Mouse (Mus musculus) intestine, embryonic 15.5 days (tissue): ENCODE results near the gene Gbx2. TPM values are rescaled to one million over a fixed set of nuclear protein-coding genes. Genes with fewer than 3 reads are reported as not detected.
A peak's percentile ranks its signal among the peaks of the same experiment; 100 is the strongest.

Experiments used
- ATAC-seq: fragments of 200-750 bp; cut with Nextera tagmentation; 2 replicates; pipeline ENCODE4 v1.8.0; 2017; ENCODE audit warnings: moderate TSS enrichment, moderate library complexity
- H3K27ac ChIP-seq: fragments of 300-500 bp; sonication (generic); 2 replicates; pipeline ENCODE4 v1.5.1; 2015; ENCODE audit warnings: mild to moderate bottlenecking, inconsistent platforms
- H3K27me3 ChIP-seq: fragments of 300-500 bp; sonication (generic); replicated peaks from 2 replicates; pipeline ENCODE4 v1.6.1; 2015; ENCODE audit warnings: inconsistent platforms
- H3K36me3 ChIP-seq: fragments of 300-500 bp; sonication (generic); 2 replicates; pipeline ENCODE4 v1.6.1; 2015; ENCODE audit warnings: inconsistent platforms
- H3K4me1 ChIP-seq: fragments of 300-500 bp; sonication (generic); replicated peaks from 2 replicates; pipeline ENCODE4 v1.6.1; 2015; ENCODE audit warnings: inconsistent platforms
- H3K4me2 ChIP-seq: fragments of 300-500 bp; sonication (generic); replicated peaks from 2 replicates; pipeline ENCODE4 v1.6.1; 2015; ENCODE audit warnings: mild to moderate bottlenecking, inconsistent platforms
- H3K4me3 ChIP-seq: fragments of 300-500 bp; sonication (generic); replicated peaks from 2 replicates; pipeline ENCODE4 v1.5.1; 2015; ENCODE audit warnings: inconsistent platforms
- H3K9ac ChIP-seq: fragments of 300-500 bp; sonication (generic); 2 replicates; pipeline ENCODE4 v1.6.1; 2015; ENCODE audit warnings: inconsistent platforms
- H3K9me3 ChIP-seq: fragments of 300-500 bp; sonication (generic); 2 replicates; pipeline ENCODE4 v1.6.1; 2016; ENCODE audit warnings: inconsistent platforms
- WGBS: fragments of 180-500 bp; shearing (Covaris S2); methylation state at CpG from one replicate; pipeline ENCODE4 v1.1.7; 2015; 5-methylcytosine and 5-hydroxymethylcytosine counted together
- polyA plus RNA-seq: library from polyadenylated mRNA; unstranded; fragments of >200 nt; fragmentation: Nextera tagmentation; extraction: Ambion mirVana; gene quantifications from 2 replicates; pipeline ENCODE4 v1.2.1, GENCODE M21; 2015

Gbx2 gene
- polyA plus RNA-seq, 1 experiment from 2014 or later = 0.15 TPM

DNA sequence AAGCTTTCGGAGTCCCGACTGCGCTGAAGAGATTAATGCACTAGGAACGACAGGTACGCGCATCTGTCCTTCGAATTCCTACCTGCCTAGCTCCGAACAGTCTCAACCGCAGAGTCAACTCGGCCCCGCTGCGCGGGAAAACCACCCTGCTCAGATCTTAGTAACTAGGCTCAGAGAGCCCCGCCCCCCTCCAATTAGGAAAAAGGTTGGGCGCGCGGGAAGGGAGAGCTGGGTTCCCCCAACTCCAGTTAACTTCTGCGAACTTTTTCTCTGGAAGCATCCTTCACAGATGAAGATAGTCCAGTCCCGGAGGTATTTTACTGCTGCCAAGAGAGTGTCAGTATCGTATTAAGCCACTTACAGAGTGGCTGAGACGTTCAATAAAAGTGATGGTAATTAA lies 2.8 kb upstream of the Gbx2 start:
- 2% methylated on average over 21 of the region's 21 CpGs for WGBS
- H3K36me3 ChIP-seq = no peaks in the 10 kb centered on the region
- H3K27me3 ChIP-seq = peaks cover 88% of the 10 kb centered on the region
- no peak overlapping the region for H3K9ac ChIP-seq
- ATAC-seq = no peak
- peaks cover 23% of the 10 kb centered on the region for H3K4me1 ChIP-seq
- no peak overlapping the region for H3K4me3 ChIP-seq
- no peak overlapping the region for H3K4me2 ChIP-seq
- H3K9me3 ChIP-seq = no peaks in the 10 kb centered on the region
- no peak overlapping the region for H3K27ac ChIP-seq

DNA sequence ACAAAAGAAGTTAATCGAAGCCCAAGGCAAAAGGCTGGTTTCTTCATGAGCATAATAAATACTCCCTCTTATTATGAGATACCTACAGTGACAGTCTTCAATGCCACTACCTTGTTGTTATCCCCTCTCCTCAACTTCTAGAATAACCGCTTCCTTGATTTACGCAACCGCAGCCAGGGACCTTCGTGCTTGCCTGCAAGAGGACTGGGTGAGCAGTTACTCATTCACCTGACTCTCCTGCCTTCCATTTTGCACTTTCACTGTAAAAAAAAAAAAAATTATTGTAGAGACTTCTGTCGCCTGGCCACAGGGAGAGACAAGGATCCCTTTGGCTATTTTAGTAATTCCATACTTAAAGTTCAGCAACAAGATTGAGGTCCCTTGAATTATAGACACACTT lies 2.0 kb upstream of the Gbx2 start:
- Histone ChIP-seq H3K36me3 (no peaks in the 10 kb centered on the region), H3K4me3 (no peak overlapping the region), H3K9me3 (no peaks in the 10 kb centered on the region), H3K9ac (no peak overlapping the region), H3K4me2 (no peak overlapping the region), H3K27ac (no peak overlapping the region), H3K27me3 (peaks cover 90% of the 10 kb centered on the region), H3K4me1 (peaks cover 23% of the 10 kb centered on the region)
- no peak for ATAC-seq
- WGBS = 12% methylated on average over 6 of the region's 6 CpGs

DNA sequence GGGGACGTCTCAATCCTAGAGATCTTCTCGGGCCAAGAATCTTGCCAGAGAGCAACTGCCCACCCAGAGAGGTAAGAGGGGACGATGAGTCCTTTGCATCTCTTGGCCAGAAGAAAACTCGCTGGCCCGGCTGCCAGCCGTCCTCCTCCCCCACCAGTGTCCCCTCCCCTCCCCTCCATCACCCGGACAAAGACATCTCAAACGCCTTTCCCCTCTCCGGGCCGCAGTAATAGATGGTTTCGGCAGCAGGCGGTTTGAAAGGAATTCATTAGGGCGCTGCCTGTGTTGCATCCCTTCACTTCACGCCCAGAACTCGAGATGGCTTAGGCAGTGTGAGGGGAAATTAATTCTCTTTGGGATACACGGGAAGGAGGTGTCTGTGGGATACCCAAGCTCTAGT lies 1.6 kb upstream of the Gbx2 start:
- no peak overlapping the region for H3K9ac ChIP-seq
- peaks cover 23% of the 10 kb centered on the region for H3K4me1 ChIP-seq
- no peak overlapping the region for H3K4me3 ChIP-seq
- ATAC-seq = no peak
- WGBS = 2% methylated on average over 16 of the region's 16 CpGs
- H3K27ac ChIP-seq = no peak overlapping the region
- H3K9me3 ChIP-seq = no peaks in the 10 kb centered on the region
- H3K27me3 ChIP-seq = peaks cover 90% of the 10 kb centered on the region
- H3K36me3 ChIP-seq = no peaks in the 10 kb centered on the region
- H3K4me2 ChIP-seq = no peak overlapping the region

- ATAC-seq = no peak
- 4% methylated on average over 19 of the region's 19 CpGs for whole genome bisulfite sequencing
- Histone ChIP-seq H3K36me3 (no peaks in the 10 kb centered on the region), H3K4me3 (no peak overlapping the region), H3K4me2 (no peak overlapping the region), H3K27me3 (peaks cover 90% of the 10 kb centered on the region), H3K9me3 (no peaks in the 10 kb centered on the region), H3K4me1 (peaks cover 25% of the 10 kb centered on the region), H3K9ac (no peak overlapping the region), H3K27ac (no peak overlapping the region)
These were observed 1.0 kb upstream of the Gbx2 start for GRCm38 (mm10) chr1:89932021-89932423.

- no peaks in the 10 kb centered on the region for H3K36me3 ChIP-seq
- no peak overlapping the region for H3K27ac ChIP-seq
- H3K4me3 ChIP-seq = peak overlapping the region; percentile 39
- H3K4me2 ChIP-seq = peak overlapping the region; percentile 88
- no peaks in the 10 kb centered on the region for H3K9me3 ChIP-seq
- peak overlapping the region; percentile 17; the same call in 1 of the 2 replicates for H3K9ac ChIP-seq
- WGBS = under 1% methylated on average over 45 of the region's 45 CpGs
- peaks cover 90% of the 10 kb centered on the region for H3K27me3 ChIP-seq
- ATAC-seq = peak; percentile 37
- H3K4me1 ChIP-seq = peaks cover 27% of the 10 kb centered on the region
These were observed 428 bp downstream of the Gbx2 start for GRCm38 (mm10) chr1:89930551-89930950.

DNA sequence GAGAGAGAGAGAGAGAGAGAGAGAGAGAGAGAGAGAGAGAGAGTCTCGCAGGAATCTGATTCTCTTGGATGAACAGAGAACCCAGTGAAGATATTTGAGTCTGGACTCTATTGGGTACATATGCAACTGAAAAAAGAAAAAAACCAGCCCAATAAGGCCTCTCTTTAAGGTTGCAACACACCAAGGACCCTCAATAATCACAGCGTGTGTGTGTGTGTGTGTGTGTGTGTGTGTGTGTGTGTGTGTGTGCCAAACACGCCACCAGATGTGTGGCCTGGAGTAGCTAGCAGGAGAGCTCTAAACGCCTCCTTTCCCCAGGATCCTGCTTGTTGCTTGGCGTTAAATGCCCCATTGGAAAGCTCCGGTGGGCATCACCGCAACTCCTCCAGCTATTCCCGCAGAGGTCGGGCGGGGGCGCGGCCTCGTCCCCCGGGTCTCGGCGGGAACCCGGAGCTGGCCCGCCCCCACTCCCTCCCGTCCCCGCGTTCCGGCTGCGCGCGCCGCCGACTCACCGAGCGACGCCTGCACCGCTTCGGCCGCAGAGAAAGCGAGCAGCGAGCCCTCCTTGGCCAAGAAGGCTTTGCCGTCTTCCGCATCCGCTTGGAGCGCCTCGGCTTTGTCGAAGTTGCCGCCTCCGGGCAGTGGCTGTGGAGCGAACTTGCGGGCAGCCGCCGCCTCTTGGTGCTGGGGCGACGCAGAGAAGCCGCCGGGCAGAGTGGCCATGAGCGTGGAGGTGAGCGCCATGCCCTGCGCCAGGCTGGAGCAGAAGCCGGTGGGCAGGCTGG lies 1.1 kb downstream of the Gbx2 start:
- Histone ChIP-seq H3K27ac (no peak overlapping the region), H3K9ac (peak overlapping the region; percentile 17; the same call in 1 of the 2 replicates), H3K36me3 (no peaks in the 10 kb centered on the region), H3K27me3 (peaks cover 92% of the 10 kb centered on the region), H3K4me3 (peak overlapping the region; percentile 39), H3K9me3 (no peaks in the 10 kb centered on the region), H3K4me1 (peaks cover 27% of the 10 kb centered on the region), H3K4me2 (peak overlapping the region; percentile 88)
- peak; percentile 9; the same call in 1 of the 2 replicates for ATAC-seq
- WGBS = under 1% methylated on average over 55 of the region's 55 CpGs

- 9% methylated on average over 6 of the region's 6 CpGs for WGBS
- Histone ChIP-seq H3K27ac (no peak overlapping the region), H3K9me3 (no peaks in the 10 kb centered on the region), H3K4me3 (no peak overlapping the region), H3K4me2 (peak overlapping the region; percentile 26), H3K27me3 (peaks cover 97% of the 10 kb centered on the region), H3K4me1 (peaks cover 27% of the 10 kb centered on the region), H3K9ac (no peak overlapping the region), H3K36me3 (no peaks in the 10 kb centered on the region)
- ATAC-seq = no peak
These were observed 1.8 kb downstream of the Gbx2 start for GRCm38 (mm10) chr1:89929181-89929580.

DNA sequence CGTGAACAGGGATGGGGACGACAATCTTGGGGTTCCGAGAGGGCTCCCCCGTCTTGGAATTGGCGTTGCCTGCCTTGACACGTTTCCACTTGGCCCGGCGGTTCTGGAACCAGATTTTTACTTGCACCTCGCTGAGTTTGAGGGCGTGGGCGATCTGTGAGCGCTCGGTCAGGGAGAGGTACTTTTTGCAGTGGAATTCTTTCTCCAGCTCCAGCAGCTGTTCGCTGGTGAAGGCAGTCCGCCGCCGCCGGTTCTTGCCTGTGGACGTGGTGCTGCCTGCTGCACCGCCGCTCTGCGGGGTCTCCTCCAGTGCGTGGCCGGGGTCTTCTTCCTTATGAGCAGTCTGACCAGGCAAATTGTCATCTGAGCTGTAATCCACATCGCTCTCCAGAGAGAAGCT lies 2.3 kb downstream of the Gbx2 start:
- Histone ChIP-seq H3K27ac (no peak overlapping the region), H3K4me1 (peaks cover 27% of the 10 kb centered on the region), H3K4me2 (peak overlapping the region; percentile 26), H3K4me3 (0 out of 2 replicates have a peak overlapping the region, but pooled peaks have one; percentile 3), H3K9me3 (no peaks in the 10 kb centered on the region), H3K27me3 (peaks cover 97% of the 10 kb centered on the region), H3K9ac (no peak overlapping the region), H3K36me3 (no peaks in the 10 kb centered on the region)
- no peak for ATAC-seq
- WGBS = 13% methylated on average over 25 of the region's 25 CpGs

DNA sequence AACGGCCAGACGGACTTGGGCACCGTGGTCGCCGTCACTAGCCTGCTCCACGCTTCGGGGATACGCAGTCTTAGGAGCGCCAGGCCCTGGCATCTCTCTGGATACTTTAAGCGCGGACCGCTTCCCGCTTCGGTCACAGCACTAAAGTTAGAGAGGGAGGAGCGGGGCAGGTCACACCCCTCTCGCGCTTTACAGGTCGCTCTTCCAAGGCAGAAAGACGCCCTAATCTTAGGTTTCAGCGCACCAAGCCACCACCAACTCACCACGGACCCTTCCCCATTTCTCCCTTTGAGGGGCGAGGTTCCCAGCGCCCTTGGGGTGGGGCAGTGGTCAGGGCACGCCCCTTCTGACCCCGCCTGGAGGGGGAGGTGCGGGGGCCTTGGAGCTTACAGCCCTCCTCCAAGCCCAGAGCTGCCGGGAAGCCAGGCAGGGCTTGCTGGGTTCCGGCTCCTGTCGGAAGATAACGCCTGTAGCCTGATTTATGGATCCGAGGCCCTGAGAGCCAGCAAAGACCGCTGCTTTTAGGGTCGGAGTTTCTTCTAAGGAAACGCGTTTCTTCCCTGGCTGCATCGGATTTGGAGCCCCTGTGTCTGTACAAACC lies 3.8 kb downstream of the Gbx2 start:
- Histone ChIP-seq H3K27ac (no peak overlapping the region), H3K27me3 (peaks cover 99% of the 10 kb centered on the region), H3K36me3 (no peaks in the 10 kb centered on the region), H3K9me3 (no peaks in the 10 kb centered on the region), H3K4me3 (peak overlapping the region; percentile 39), H3K4me2 (peak overlapping the region; percentile 75), H3K9ac (no peak overlapping the region), H3K4me1 (peaks cover 27% of the 10 kb centered on the region)
- 0 out of 2 replicates have a peak, but pooled peaks have one; percentile 29 for ATAC-seq
- WGBS = 2% methylated on average over 36 of the region's 36 CpGs

DNA sequence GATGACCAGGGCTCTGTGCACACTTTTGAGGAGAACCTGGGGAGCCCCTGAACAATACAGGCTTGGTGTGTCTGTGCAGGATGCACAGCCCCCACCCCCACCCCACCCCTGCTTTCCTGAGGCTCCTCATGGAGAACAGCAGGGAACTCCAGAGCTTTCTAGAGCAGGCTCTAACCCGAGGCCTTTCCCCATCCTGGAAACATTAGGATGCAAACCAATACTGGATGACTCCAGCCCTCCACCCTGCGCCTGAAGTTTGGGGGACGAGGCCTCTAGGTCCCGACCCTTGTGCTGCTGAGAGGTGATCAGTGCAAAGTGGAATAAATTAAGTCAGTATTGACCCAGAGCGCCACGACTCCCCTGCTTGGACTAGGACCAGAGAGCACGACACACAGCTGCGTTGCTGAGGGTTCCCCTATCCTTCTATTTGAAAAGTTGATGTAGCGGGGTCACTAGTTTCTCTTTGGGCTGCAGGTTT lies 4.4 kb downstream of the Gbx2 start:
- Histone ChIP-seq H3K4me3 (peak overlapping the region; percentile 39; the same call in 1 of the 2 replicates), H3K9me3 (no peaks in the 10 kb centered on the region), H3K4me2 (peak overlapping the region; percentile 75), H3K27ac (no peak overlapping the region), H3K36me3 (no peaks in the 10 kb centered on the region), H3K27me3 (peaks cover 99% of the 10 kb centered on the region), H3K4me1 (peaks cover 27% of the 10 kb centered on the region), H3K9ac (no peak overlapping the region)
- 29% methylated on average over 9 of the region's 9 CpGs for WGBS
- ATAC-seq = no peak

DNA sequence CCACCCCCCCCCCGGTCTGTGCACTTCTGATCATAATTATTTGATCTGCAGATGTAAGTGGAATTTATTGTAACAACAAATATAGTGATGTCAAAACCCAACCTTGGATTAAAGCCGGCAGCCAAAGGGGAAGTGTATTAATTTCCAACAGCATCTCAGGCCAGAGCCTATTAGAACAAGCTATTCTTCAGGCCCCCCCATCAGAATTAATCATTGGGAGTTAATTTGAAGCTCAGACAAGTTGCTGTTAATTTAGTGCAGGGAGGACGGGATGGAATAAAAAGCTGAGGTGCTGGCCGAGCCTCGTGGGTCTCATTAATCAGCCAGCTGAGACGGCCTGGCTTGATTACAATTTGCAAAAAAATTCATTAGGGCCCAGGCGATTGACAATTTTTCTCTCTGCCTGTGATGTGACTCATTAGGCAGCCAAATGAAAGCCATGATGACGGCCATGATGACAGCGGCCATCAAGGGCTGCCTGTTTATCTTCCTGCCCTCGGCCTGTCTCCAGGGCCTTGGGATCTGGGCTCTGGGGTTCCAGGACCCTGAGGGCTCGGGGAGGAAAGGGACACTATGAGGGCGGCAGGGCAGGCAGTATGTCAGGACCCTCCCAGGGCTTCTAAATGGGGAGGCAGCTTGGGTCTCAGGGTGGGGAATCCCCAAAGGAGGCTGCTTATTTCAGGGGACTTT lies 5.3 kb downstream of the Gbx2 start:
- Histone ChIP-seq H3K9me3 (no peaks in the 10 kb centered on the region), H3K4me2 (no peak overlapping the region), H3K4me3 (no peak overlapping the region), H3K9ac (no peak overlapping the region), H3K27me3 (peaks cover 98% of the 10 kb centered on the region), H3K27ac (no peak overlapping the region), H3K4me1 (peaks cover 17% of the 10 kb centered on the region), H3K36me3 (no peaks in the 10 kb centered on the region)
- no peak for ATAC-seq
- 46% methylated on average over 12 of the region's 12 CpGs for WGBS

DNA sequence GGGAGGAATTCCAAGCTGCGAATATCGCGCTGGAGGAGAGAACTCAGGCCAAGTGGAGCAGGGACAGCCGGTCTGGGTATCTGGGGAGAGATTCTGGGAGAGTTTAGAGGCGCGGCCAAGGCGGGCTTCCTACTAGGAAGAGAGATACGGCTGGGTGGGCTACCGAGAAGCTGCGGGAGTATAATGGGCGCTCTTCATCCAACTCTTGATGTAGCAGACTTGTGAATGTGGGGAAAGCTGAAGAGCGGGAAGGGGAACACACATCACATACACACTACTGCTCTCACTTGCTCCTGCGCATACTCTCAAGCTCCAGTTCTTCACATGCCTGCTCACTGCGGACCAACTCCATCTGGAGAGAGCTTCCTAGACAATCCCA lies 7.3 kb downstream of the Gbx2 start:
- no peaks in the 10 kb centered on the region for H3K36me3 ChIP-seq
- H3K27me3 ChIP-seq = peaks cover 95% of the 10 kb centered on the region
- H3K4me2 ChIP-seq = peak overlapping the region; percentile 43
- WGBS = 11% methylated on average over 14 of the region's 14 CpGs
- no peak overlapping the region for H3K27ac ChIP-seq
- peaks cover 8% of the 10 kb centered on the region for H3K4me1 ChIP-seq
- no peaks in the 10 kb centered on the region for H3K9me3 ChIP-seq
- H3K9ac ChIP-seq = no peak overlapping the region
- ATAC-seq = no peak
- H3K4me3 ChIP-seq = no peak overlapping the region
